Mouse (Mus musculus): ENCODE measurements around the gene Pde4b.

- TF ChIP-seq POLR2A (IDR thresholded peaks at IDR 0.05; ENCODE audit: borderline replicate concordance, insufficient read depth, low read length) (no peak), CTCF (IDR thresholded peaks at IDR 0.05; ENCODE audit: borderline replicate concordance, insufficient read depth, low read depth, low read length) (no peak)
These were observed 49.1 kb downstream of the Pde4b start for GRCm38 (mm10) chr4:102136366-102136849.
